Mouse (Mus musculus) stomach, embryonic 15.5 days (tissue): ENCODE results near the gene 4931406P16Rik. TPM values are rescaled to one million over a fixed set of nuclear protein-coding genes. Genes with fewer than 3 reads are reported as not detected.
"Not testable (repeated sequence)": the region's sequence is repeated elsewhere in the genome, so short reads cannot be mapped to it uniquely, and the experiment has no call there.

ENCODE experiments used
- ATAC-seq: fragments of 200-750 bp; cut with Nextera tagmentation; 2 replicates; pipeline ENCODE4 v1.8.0; 2017; ENCODE audit warnings: low read depth, moderate number of reproducible peaks, moderate TSS enrichment; ENCODE audit not compliant: insufficient read depth, low FRiP score
- H3K27ac ChIP-seq: fragments of 300-500 bp; sonication (generic); 2 replicates; pipeline ENCODE4 v1.5.1; 2015; ENCODE audit warnings: mild to moderate bottlenecking, inconsistent platforms
- H3K27me3 ChIP-seq: fragments of 300-500 bp; sonication (generic); replicated peaks from 2 replicates; pipeline ENCODE4 v1.6.1; 2015; ENCODE audit warnings: inconsistent platforms
- H3K36me3 ChIP-seq: fragments of 300-500 bp; sonication (generic); 2 replicates; pipeline ENCODE4 v1.6.1; 2015; ENCODE audit warnings: inconsistent platforms
- H3K4me1 ChIP-seq: fragments of 300-500 bp; sonication (generic); 2 replicates; pipeline ENCODE4 v1.6.1; 2015; ENCODE audit warnings: inconsistent platforms
- H3K4me2 ChIP-seq: fragments of 300-500 bp; sonication (generic); 2 replicates; pipeline ENCODE4 v1.6.1; 2015; ENCODE audit warnings: mild to moderate bottlenecking, inconsistent platforms
- H3K4me3 ChIP-seq: fragments of 300-500 bp; sonication (generic); replicated peaks from 2 replicates; pipeline ENCODE4 v1.5.1; 2015; ENCODE audit warnings: inconsistent platforms
- H3K9ac ChIP-seq: fragments of 300-500 bp; sonication (generic); 2 replicates; pipeline ENCODE4 v1.6.1; 2015; ENCODE audit warnings: inconsistent platforms
- H3K9me3 ChIP-seq: fragments of 300-500 bp; sonication (generic); 2 replicates; pipeline ENCODE4 v1.6.1; 2016; ENCODE audit warnings: inconsistent platforms
- WGBS: fragments of 180-500 bp; shearing (Covaris S2); methylation state at CpG from one replicate; pipeline ENCODE4 v1.1.7; 2015; 5-methylcytosine and 5-hydroxymethylcytosine counted together
- polyA plus RNA-seq: library from polyadenylated mRNA; unstranded; fragments of >200 nt; fragmentation: Nextera tagmentation; extraction: Ambion mirVana; gene quantifications from 2 replicates; pipeline ENCODE4 v1.2.1, GENCODE M21; 2015

Gene 4931406P16Rik
- polyA plus RNA-seq, 1 experiment from 2014 or later = 28.2 TPM

DNA sequence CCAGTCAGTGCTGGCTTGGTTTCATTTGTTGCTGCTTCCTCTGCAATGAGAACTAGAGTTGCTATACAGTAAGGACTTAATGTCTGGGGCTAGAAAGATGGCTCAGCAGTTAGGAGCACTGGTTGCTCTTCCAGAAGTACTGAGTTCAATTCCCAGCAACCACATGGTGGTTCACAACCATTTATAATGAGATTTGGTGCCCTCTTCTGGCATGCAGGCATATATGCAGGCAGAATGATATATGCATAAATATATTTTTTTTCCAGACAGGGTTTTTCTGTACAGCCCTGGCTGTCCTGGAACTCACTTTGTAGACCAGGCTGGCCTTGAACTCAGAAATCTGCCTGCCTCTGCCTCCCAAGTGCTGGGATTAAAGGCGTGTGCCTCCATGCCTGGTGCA lies 23.2 kb upstream of the 4931406P16Rik start:
- H3K4me3 ChIP-seq, H3K27me3 ChIP-seq, H3K9ac ChIP-seq, H3K4me1 ChIP-seq, ATAC-seq, H3K27ac ChIP-seq, H3K9me3 ChIP-seq, H3K4me2 ChIP-seq: not testable (repeated sequence)
- WGBS = 81% methylated on average over 1 of the region's 1 CpGs
- peaks cover 12% of the 10 kb centered on the region; the same call in 1 of the 2 replicates for H3K36me3 ChIP-seq

DNA sequence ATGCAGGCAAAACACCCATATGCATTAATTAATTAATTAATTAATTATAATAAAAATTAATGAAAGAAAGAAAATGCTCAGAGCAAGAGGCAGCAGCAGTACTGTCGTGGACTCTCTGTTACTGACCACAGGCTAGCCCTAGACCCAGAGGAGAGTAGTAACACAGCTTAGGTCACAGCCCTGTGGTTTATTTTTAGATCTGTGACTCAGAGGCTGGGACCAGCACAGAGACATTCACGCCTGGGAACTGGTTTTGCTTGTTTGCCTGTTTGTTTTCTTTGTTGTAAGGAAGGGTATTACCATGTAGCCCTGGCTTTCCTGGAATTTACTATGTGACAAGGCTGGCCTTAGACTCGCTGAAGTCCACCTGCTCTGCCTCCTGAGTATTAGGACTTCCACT lies 14.1 kb upstream of the 4931406P16Rik start:
- H3K9ac ChIP-seq = no peak overlapping the region
- H3K9me3 ChIP-seq = no peaks in the 10 kb centered on the region
- H3K4me3 ChIP-seq = no peak overlapping the region
- peak; percentile 81 for ATAC-seq
- 36% methylated on average over 3 of the region's 3 CpGs for WGBS
- H3K4me2 ChIP-seq = no peak overlapping the region
- no peaks in the 10 kb centered on the region for H3K27me3 ChIP-seq
- no peak overlapping the region for H3K27ac ChIP-seq
- H3K36me3 ChIP-seq = no peaks in the 10 kb centered on the region
- no peaks in the 10 kb centered on the region for H3K4me1 ChIP-seq

DNA sequence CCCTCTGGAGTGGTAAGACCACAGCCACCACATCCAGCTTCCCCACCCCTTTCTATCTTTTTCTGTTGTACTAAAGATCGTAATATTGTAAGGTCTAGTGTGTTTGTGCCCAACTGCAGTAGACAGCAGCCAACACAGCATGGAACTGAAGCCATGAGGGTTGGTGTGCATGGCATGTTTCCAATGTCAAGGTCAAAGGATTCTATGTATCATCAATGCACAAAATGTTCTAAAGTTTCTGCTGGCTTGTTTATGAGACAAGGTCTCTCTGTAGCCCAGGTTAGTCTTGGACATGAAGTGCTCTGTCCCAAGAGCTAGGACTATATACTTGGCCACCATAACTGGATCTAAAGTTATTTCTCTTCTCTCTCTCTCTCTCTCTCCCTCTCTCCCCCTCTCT lies 11.5 kb upstream of the 4931406P16Rik start:
- 92% methylated on average over 1 of the region's 1 CpGs for WGBS
- H3K27ac ChIP-seq = no peak overlapping the region
- no peaks in the 10 kb centered on the region for H3K9me3 ChIP-seq
- ATAC-seq = no peak
- no peaks in the 10 kb centered on the region for H3K27me3 ChIP-seq
- H3K36me3 ChIP-seq = no peaks in the 10 kb centered on the region
- peaks cover 3% of the 10 kb centered on the region; the same call in 1 of the 2 replicates for H3K4me1 ChIP-seq
- no peak overlapping the region for H3K4me2 ChIP-seq
- no peak overlapping the region for H3K9ac ChIP-seq
- no peak overlapping the region for H3K4me3 ChIP-seq

DNA sequence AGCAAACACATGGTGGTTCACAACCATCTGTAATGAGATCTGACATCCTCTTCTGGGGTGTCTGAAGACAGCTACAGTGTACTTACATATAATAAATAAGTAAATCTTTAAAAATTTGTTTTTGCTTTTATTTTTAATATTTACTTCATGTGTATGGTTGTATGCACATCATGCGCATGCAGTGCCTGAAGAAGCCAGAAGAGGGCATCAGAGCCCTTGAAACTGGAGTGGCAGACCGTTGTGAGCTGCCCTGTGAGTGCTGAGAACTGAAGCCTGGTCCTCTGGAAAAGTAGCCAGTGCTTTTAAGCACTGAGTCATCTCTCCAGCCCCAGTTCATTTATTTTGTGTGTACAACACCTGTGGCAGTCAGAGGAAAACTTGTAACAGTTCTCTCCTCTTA lies 10.7 kb upstream of the 4931406P16Rik start:
- WGBS = 93% methylated on average over 2 of the region's 2 CpGs
- Histone ChIP-seq H3K36me3 (no peaks in the 10 kb centered on the region), H3K27me3 (no peaks in the 10 kb centered on the region), H3K4me1 (peaks cover 4% of the 10 kb centered on the region; the same call in 1 of the 2 replicates), H3K4me2 (no peak overlapping the region), H3K9ac (no peak overlapping the region), H3K4me3 (no peak overlapping the region), H3K27ac (no peak overlapping the region), H3K9me3 (no peaks in the 10 kb centered on the region)
- ATAC-seq = no peak

DNA sequence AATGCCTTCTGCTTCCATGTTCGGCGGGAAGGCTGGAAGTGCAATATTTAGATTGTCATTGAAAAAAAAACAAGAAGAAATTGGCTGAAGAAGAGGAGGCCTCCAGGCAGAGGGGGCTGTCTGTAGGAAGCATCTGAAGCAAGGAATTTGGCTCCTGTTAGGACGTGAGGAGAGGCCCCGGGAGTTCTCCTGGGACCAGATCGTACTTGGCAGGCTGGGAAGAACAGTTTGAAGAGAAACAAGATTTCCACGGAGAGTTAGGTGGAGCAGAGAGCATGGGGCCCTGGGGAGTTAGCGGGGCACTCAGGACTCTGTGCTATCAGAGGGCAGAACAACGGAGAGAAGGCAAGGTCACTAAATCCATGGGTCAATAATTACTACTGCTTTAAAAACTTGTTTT lies 10.0 kb upstream of the 4931406P16Rik start:
- 59% methylated on average over 8 of the region's 8 CpGs for WGBS
- no peak overlapping the region for H3K4me3 ChIP-seq
- no peak overlapping the region for H3K27ac ChIP-seq
- no peaks in the 10 kb centered on the region for H3K9me3 ChIP-seq
- H3K4me2 ChIP-seq = no peak overlapping the region
- H3K36me3 ChIP-seq = no peaks in the 10 kb centered on the region
- H3K9ac ChIP-seq = no peak overlapping the region
- ATAC-seq = no peak
- H3K4me1 ChIP-seq = peaks cover 4% of the 10 kb centered on the region; the same call in 1 of the 2 replicates
- no peaks in the 10 kb centered on the region for H3K27me3 ChIP-seq

DNA sequence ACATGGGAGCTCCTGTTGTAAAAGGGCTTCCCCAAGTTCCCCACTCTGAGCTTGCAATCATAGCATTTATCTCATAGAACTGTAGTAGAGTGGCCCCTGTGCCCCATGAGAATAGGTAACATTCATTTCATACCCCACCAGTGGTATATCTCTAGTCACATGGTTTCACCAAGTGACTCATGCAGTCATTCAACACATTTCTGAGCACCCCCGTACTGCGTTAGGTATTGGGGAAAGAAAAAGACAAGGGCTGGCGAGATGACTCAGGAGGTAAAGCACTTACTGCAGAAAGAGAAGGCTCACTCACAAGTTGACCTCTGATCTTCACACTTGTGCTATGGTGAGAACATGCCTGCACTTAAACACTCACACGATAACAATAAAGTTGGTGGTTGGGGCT lies 8.6 kb upstream of the 4931406P16Rik start:
- 84% methylated on average over 4 of the region's 4 CpGs for WGBS
- no peaks in the 10 kb centered on the region for H3K9me3 ChIP-seq
- H3K27ac ChIP-seq = no peak overlapping the region
- H3K4me2 ChIP-seq = no peak overlapping the region
- H3K36me3 ChIP-seq = no peaks in the 10 kb centered on the region
- H3K9ac ChIP-seq = no peak overlapping the region
- ATAC-seq = no peak
- H3K4me1 ChIP-seq = peaks cover 4% of the 10 kb centered on the region; the same call in 1 of the 2 replicates
- no peaks in the 10 kb centered on the region for H3K27me3 ChIP-seq
- H3K4me3 ChIP-seq = no peak overlapping the region

DNA sequence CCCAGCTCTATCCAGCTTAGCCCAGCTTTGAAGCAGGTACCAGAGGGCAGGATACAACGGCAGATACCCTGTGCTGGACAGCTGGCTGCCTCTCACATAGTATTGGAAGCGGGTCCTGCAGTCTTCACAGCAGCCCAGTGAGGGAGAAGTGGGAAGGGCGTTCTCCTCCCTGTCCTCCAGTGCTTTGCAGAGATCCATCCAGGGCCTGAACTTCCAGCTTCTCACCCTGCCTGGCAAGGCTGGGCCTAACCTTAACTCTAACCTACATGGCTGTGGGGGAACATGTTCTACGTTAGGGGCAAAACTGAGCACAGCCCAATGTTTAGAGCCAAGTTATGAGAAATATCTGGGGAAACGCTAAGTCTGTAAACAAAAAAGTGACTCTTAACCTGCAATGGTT lies 7.8 kb upstream of the 4931406P16Rik start:
- H3K27ac ChIP-seq = no peak overlapping the region

DNA sequence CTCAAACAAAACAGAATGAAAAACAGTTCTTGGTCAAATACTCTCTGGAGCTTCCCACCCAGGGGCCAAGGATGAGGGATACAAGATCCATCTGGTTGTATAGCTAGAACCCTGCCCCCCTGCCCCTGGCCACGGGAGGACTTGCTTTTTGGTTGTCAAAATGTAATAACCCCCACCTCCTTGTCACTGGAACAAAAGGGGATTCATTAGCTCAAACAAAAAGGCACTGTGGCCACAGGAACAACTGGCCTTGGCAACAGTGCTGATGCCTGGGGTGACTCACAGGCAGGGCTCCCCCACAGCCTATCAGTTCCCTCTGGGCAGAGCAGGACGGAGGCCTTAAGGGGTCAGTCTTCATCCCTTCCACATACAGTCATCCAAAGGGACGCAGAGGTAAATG lies 6.6 kb upstream of the 4931406P16Rik start:
- H3K36me3 ChIP-seq = no peaks in the 10 kb centered on the region

More for the DNA sequence above, 7.8 kb upstream of the 4931406P16Rik start:
- H3K27me3 ChIP-seq = no peaks in the 10 kb centered on the region
- H3K4me2 ChIP-seq = no peak overlapping the region
- peaks cover 4% of the 10 kb centered on the region; the same call in 1 of the 2 replicates for H3K4me1 ChIP-seq
- no peaks in the 10 kb centered on the region for H3K36me3 ChIP-seq
- WGBS = 61% methylated on average over 5 of the region's 5 CpGs
- no peak overlapping the region for H3K9ac ChIP-seq
- no peaks in the 10 kb centered on the region for H3K9me3 ChIP-seq
- no peak for ATAC-seq
- H3K4me3 ChIP-seq = no peak overlapping the region

DNA sequence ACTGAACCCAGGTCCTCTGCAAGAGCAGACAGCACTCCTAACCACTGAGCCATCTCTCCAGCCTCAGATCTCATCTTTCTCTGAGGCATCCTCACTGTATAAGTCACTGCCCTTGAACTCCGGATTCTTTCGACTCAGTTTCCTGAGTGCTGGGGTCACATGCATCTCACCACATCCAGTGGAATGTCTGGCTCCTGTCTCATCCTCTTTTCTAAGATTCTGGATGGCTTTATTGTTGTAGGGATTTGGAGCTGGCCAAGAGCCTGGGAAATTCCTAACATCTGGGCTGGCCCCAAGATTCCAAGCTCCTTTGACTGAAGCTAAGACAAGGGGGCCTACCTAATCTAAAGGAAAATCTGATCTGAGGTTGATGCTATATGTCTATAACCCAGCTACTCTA lies 5.8 kb upstream of the 4931406P16Rik start:
- ATAC-seq = no peak; the same call in 1 of the 2 replicates
- WGBS = 58% methylated on average over 2 of the region's 2 CpGs
- Histone ChIP-seq H3K27ac (peak overlapping the region; percentile 82), H3K27me3 (no peaks in the 10 kb centered on the region), H3K36me3 (no peaks in the 10 kb centered on the region), H3K4me3 (no peak overlapping the region), H3K4me2 (no peak overlapping the region), H3K9me3 (no peaks in the 10 kb centered on the region), H3K9ac (no peak overlapping the region), H3K4me1 (peaks cover 4% of the 10 kb centered on the region; the same call in 1 of the 2 replicates)

More for the DNA sequence above, 6.6 kb upstream of the 4931406P16Rik start:
- ATAC-seq = no peak
- no peak overlapping the region for H3K4me2 ChIP-seq
- H3K27me3 ChIP-seq = no peaks in the 10 kb centered on the region
- H3K9ac ChIP-seq = no peak overlapping the region
- no peaks in the 10 kb centered on the region for H3K9me3 ChIP-seq
- WGBS = 48% methylated on average over 3 of the region's 3 CpGs
- H3K4me1 ChIP-seq = peaks cover 4% of the 10 kb centered on the region; the same call in 1 of the 2 replicates
- peak overlapping the region; percentile 54 for H3K27ac ChIP-seq
- no peak overlapping the region for H3K4me3 ChIP-seq

DNA sequence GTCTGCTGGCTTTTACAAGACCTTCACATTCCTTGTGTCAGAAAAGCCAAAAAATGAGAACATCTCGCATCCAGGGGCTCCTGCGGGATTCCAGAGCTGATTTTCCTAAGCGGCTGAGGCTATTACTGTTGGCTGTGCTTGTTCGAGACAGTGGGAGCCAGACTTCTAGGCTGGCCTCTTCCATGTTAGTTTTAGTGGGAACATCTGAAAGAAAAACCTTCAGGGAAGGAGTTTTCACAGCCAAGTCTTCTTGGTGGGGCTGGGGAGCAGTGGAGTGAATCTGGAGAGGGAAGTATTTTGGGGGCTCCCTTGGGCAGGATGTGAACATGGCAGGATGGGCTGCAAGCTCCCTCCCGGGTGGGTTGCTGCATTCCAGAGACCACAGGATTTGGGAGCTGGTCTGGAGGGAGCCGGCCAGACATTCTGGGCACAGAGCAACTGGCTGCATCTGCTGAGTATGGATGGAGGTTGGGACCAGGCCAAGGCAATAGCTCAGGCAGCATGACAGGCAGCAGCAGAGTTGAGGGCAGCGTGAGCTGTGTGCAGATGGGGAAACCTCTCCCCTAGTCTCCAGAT lies 4.6 kb upstream of the 4931406P16Rik start:
- no peak overlapping the region for H3K9ac ChIP-seq
- H3K27me3 ChIP-seq = no peaks in the 10 kb centered on the region
- no peaks in the 10 kb centered on the region for H3K9me3 ChIP-seq
- peak overlapping the region; percentile 82 for H3K27ac ChIP-seq
- no peak overlapping the region for H3K4me3 ChIP-seq
- 20% methylated on average over 7 of the region's 7 CpGs for WGBS
- peak; percentile 64 for ATAC-seq
- H3K36me3 ChIP-seq = no peaks in the 10 kb centered on the region
- no peak overlapping the region for H3K4me2 ChIP-seq
- peaks cover 4% of the 10 kb centered on the region; the same call in 1 of the 2 replicates for H3K4me1 ChIP-seq

DNA sequence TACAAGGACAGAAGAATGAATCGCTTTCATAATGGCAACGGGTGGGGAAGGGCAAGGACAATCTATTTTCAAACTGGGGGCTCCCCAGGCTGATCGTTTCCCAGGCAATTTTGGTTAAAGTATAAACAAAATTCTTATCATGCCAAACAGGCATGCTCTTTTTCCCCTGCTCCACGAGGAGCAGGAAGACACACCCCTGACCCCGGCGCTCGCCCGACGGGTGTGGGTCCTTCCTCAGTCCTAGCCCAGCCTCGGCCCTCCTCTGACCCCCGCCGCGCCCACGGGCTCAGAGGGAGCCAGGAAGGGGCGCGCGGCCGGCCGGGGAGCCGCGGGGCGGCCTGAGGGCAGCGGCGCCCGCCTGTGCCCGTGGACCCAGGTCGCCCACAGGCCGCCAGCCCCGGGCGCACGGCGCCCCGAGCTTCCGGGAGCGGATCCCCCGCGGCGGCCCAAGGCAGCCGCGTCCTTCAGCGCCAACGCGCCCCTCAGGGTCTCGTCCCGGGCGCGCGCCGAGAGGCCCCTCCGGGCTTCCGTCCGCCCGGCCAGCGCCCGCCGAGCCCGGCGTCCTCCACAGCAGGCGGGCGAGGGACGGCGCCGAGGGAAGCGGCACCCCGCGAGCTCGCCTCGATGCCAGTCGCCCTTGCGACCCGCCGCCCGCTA lies 437 bp downstream of the 4931406P16Rik start:
- H3K27ac ChIP-seq = peak overlapping the region; percentile 89
- ATAC-seq = peak; percentile 86
- H3K4me3 ChIP-seq = peak overlapping the region; percentile 97
- H3K36me3 ChIP-seq = no peaks in the 10 kb centered on the region
- no peaks in the 10 kb centered on the region; the same call in 1 of the 2 replicates for H3K4me1 ChIP-seq
- 0% methylated on average over 56 of the region's 73 CpGs for WGBS
- H3K9me3 ChIP-seq = no peaks in the 10 kb centered on the region
- H3K27me3 ChIP-seq = no peaks in the 10 kb centered on the region
- peak overlapping the region; percentile 89 for H3K9ac ChIP-seq
- peak overlapping the region; percentile 65 for H3K4me2 ChIP-seq

DNA sequence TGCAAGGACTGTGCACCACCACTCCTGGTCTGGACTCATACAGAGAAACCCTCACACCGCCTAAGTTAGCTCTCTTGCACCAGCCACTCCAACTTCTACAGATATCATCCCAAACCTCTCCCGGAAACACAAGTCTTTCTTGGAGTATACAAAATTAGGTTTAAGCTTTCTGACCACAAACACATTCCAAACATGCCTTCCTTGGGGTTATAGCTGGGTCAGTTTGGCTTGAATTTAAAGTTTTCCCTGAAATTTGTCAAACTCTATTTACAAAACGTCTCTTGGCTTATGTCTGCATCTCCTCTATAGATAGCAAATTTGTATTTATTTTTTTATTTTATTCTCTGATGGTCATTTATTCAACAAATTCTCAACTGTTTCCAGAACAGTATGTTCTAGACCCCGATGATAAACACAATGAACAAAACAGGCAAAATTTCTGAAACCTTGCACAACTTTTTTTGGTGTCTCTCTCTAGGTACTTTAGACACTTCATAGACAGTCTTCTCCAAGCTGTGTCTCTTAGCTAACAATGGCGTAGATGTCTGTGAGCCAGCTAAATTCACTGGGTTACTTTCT lies 4.1 kb downstream of the 4931406P16Rik start:
- no peak for ATAC-seq
- H3K4me1 ChIP-seq = peaks cover 6% of the 10 kb centered on the region; the same call in 1 of the 2 replicates
- no peaks in the 10 kb centered on the region for H3K9me3 ChIP-seq
- H3K4me2 ChIP-seq = no peak overlapping the region
- no peak overlapping the region for H3K9ac ChIP-seq
- no peak overlapping the region for H3K27ac ChIP-seq
- 49% methylated on average over 5 of the region's 5 CpGs for WGBS
- H3K36me3 ChIP-seq = no peaks in the 10 kb centered on the region
- H3K4me3 ChIP-seq = no peak overlapping the region
- H3K27me3 ChIP-seq = no peaks in the 10 kb centered on the region
